Comparison of ENCODE assay signal across 18 mouse cellular contexts in genomic region chr11:59460459-59460858, GRCm38 (mm10).
"Had no signal": no experiment of that assay in that cellular context is flagged by ENCODE, and none has a peak within 500 bp of the region (broad histone marks: within the 10 kb centered on the region; RNA-seq: fewer than 3 reads in every experiment).

No protein-coding gene starts in this region.

- H3K27me3 ChIP-seq: liver, embryonic 13.5 days; liver, embryonic 15.5 days; lung, embryonic 15.5 days; midbrain, embryonic 12.5 days; neural tube, embryonic 12.5 days had no signal

- H3K4me3 ChIP-seq: liver, embryonic 13.5 days; liver, embryonic 15.5 days; lung, embryonic 15.5 days; megakaryocyte, embryonic 14.5 days; midbrain, embryonic 12.5 days; neural tube, embryonic 12.5 days had no signal

- H3K4me1 ChIP-seq: liver, embryonic 13.5 days; midbrain, embryonic 12.5 days; neural tube, embryonic 12.5 days had no signal

- DNase-seq: liver, embryonic 13.5 days; liver, postnatal 0 days; lung, adult 2 months; lung, postnatal 14 days; lung, postnatal 36 days; midbrain, embryonic 14.5 days; right cerebral cortex, postnatal 25 days; right cerebral cortex, postnatal 4 days; spleen, adult 18-20 months; thymus, adult 2 months; thymus, postnatal 25 days; thymus, postnatal 4 days had no signal

- H3K27ac ChIP-seq: liver, embryonic 13.5 days; liver, embryonic 15.5 days; lung, embryonic 15.5 days; macrophage; midbrain, embryonic 12.5 days; neural tube, embryonic 12.5 days had no signal
